Mouse (Mus musculus) heart, embryonic 10.5 days (tissue): ENCODE measurements at regions not wholly inside any gene's neighbourhood (a gene's known extent, or its start where the extent isn't known, plus 50 kb on each side); places are given as distances from the start of the nearest gene placed in this dataset.

Source experiments
- DNase-seq: peaks from one replicate; pipeline ENCODE4 v3.0.0-alpha.2; 2017; ENCODE audit warnings: low spot score
- H3K27ac ChIP-seq: fragments of 300-500 bp; sonication (generic); 2 replicates; pipeline ENCODE4 v1.5.1; 2016; ENCODE audit warnings: mild to moderate bottlenecking
- H3K27me3 ChIP-seq: fragments of 300-500 bp; sonication (generic); 2 replicates; pipeline ENCODE4 v1.6.1; 2016; ENCODE audit warnings: mild to moderate bottlenecking; ENCODE audit not compliant: poor library complexity, insufficient read depth, severe bottlenecking
- H3K36me3 ChIP-seq: fragments of 300-500 bp; sonication (generic); 2 replicates; pipeline ENCODE4 v1.6.1; 2016; ENCODE audit warnings: mild to moderate bottlenecking, moderate library complexity
- H3K4me1 ChIP-seq: fragments of 300-500 bp; sonication (generic); 2 replicates; pipeline ENCODE4 v1.6.1; 2016; ENCODE audit warnings: mild to moderate bottlenecking
- H3K4me3 ChIP-seq: fragments of 300-500 bp; sonication (generic); 2 replicates; pipeline ENCODE4 v1.5.1; 2016; ENCODE audit warnings: mild to moderate bottlenecking, moderate library complexity
- H3K9me3 ChIP-seq: fragments of 300-500 bp; sonication (generic); 2 replicates; pipeline ENCODE4 v1.6.1; 2016; ENCODE audit warnings: mild to moderate bottlenecking, moderate library complexity
- WGBS: fragments of 180-500 bp; shearing (Covaris S2); methylation state at CpG from one replicate; pipeline ENCODE4 v1.1.7; 2016; 5-methylcytosine and 5-hydroxymethylcytosine counted together

- no peak for DNase-seq
Measured at GRCm38 (mm10) chr11:38122474-38122873, 886.7 kb upstream of the Tenm2 start.

GRCm38 (mm10) chr11:38121051-38121616, 885.4 kb upstream of the Tenm2 start:
- DNase-seq, result no peak
- 25% methylated on average over 8 of the region's 8 CpGs for WGBS

More at GRCm38 (mm10) chr11:38122474-38122873, 886.7 kb upstream of the Tenm2 start:
- no peak overlapping the region for H3K4me3 ChIP-seq
- no peaks in the 10 kb centered on the region for H3K4me1 ChIP-seq
- H3K27ac ChIP-seq, result no peak overlapping the region
- no peaks in the 10 kb centered on the region for H3K36me3 ChIP-seq
- no peaks in the 10 kb centered on the region for H3K27me3 ChIP-seq
- no peaks in the 10 kb centered on the region for H3K9me3 ChIP-seq
- WGBS, result 74% methylated on average over 1 of the region's 1 CpGs

GRCm38 (mm10) chr11:38117741-38118140, 882.0 kb upstream of the Tenm2 start:
- H3K4me3 ChIP-seq, result no peak overlapping the region

More at GRCm38 (mm10) chr11:38121051-38121616, 885.4 kb upstream of the Tenm2 start:
- Histone ChIP-seq H3K27ac (no peak overlapping the region), H3K36me3 (no peaks in the 10 kb centered on the region), H3K4me1 (no peaks in the 10 kb centered on the region), H3K9me3 (no peaks in the 10 kb centered on the region), H3K4me3 (no peak overlapping the region), H3K27me3 (no peaks in the 10 kb centered on the region)

GRCm38 (mm10) chr11:38092202-38092601, 856.4 kb upstream of the Tenm2 start:
- WGBS, result 90% methylated on average over 2 of the region's 2 CpGs
- Histone ChIP-seq H3K27ac (no peak overlapping the region), H3K27me3 (no peaks in the 10 kb centered on the region), H3K36me3 (no peaks in the 10 kb centered on the region), H3K4me3 (no peak overlapping the region), H3K4me1 (no peaks in the 10 kb centered on the region), H3K9me3 (no peaks in the 10 kb centered on the region)
- DNase-seq, result no peak

More at GRCm38 (mm10) chr11:38117741-38118140, 882.0 kb upstream of the Tenm2 start:
- H3K27ac ChIP-seq, result no peak overlapping the region
- no peaks in the 10 kb centered on the region for H3K4me1 ChIP-seq
- DNase-seq, result no peak
- no peaks in the 10 kb centered on the region for H3K36me3 ChIP-seq
- 78% methylated on average over 5 of the region's 5 CpGs for WGBS
- H3K9me3 ChIP-seq, result no peaks in the 10 kb centered on the region
- H3K27me3 ChIP-seq, result no peaks in the 10 kb centered on the region

- DNase-seq, result no peak
- WGBS, result 80% methylated on average over 11 of the region's 11 CpGs
- no peaks in the 10 kb centered on the region for H3K27me3 ChIP-seq
- no peaks in the 10 kb centered on the region for H3K4me1 ChIP-seq
- no peak overlapping the region for H3K4me3 ChIP-seq
- no peaks in the 10 kb centered on the region for H3K36me3 ChIP-seq
- H3K27ac ChIP-seq, result no peak overlapping the region
- H3K9me3 ChIP-seq, result no peaks in the 10 kb centered on the region
Measured at GRCm38 (mm10) chr11:38075171-38075732, 839.5 kb upstream of the Tenm2 start.

GRCm38 (mm10) chr11:38069635-38070034, 833.9 kb upstream of the Tenm2 start:
- no peak for DNase-seq
- H3K27me3 ChIP-seq, result no peaks in the 10 kb centered on the region
- H3K4me3 ChIP-seq, result no peak overlapping the region
- H3K27ac ChIP-seq, result no peak overlapping the region
- H3K36me3 ChIP-seq, result no peaks in the 10 kb centered on the region
- H3K9me3 ChIP-seq, result no peaks in the 10 kb centered on the region
- H3K4me1 ChIP-seq, result no peaks in the 10 kb centered on the region
- 73% methylated on average over 4 of the region's 4 CpGs for WGBS

GRCm38 (mm10) chr11:38067682-38068081, 831.9 kb upstream of the Tenm2 start:
- 73% methylated on average over 1 of the region's 1 CpGs for WGBS
- H3K27me3 ChIP-seq, result no peaks in the 10 kb centered on the region

GRCm38 (mm10) chr11:38066091-38066490, 830.3 kb upstream of the Tenm2 start:
- Histone ChIP-seq H3K27ac (no peak overlapping the region), H3K4me1 (no peaks in the 10 kb centered on the region), H3K4me3 (no peak overlapping the region), H3K9me3 (no peaks in the 10 kb centered on the region), H3K36me3 (no peaks in the 10 kb centered on the region), H3K27me3 (no peaks in the 10 kb centered on the region)
- 73% methylated on average over 5 of the region's 5 CpGs for WGBS
- no peak for DNase-seq

More at GRCm38 (mm10) chr11:38067682-38068081, 831.9 kb upstream of the Tenm2 start:
- Histone ChIP-seq H3K4me3 (no peak overlapping the region), H3K36me3 (no peaks in the 10 kb centered on the region), H3K4me1 (no peaks in the 10 kb centered on the region), H3K27ac (no peak overlapping the region), H3K9me3 (no peaks in the 10 kb centered on the region)
- no peak for DNase-seq

- H3K27ac ChIP-seq, result no peak overlapping the region
- no peaks in the 10 kb centered on the region for H3K27me3 ChIP-seq
- H3K4me1 ChIP-seq, result no peaks in the 10 kb centered on the region
- WGBS, result 45% methylated on average over 2 of the region's 2 CpGs
- no peaks in the 10 kb centered on the region for H3K36me3 ChIP-seq
- H3K4me3 ChIP-seq, result no peak overlapping the region
- no peaks in the 10 kb centered on the region for H3K9me3 ChIP-seq
- DNase-seq, result no peak
Measured at GRCm38 (mm10) chr11:38060105-38060504, 824.3 kb upstream of the Tenm2 start.

GRCm38 (mm10) chr11:38058896-38059295, 823.1 kb upstream of the Tenm2 start:
- H3K4me1 ChIP-seq, result no peaks in the 10 kb centered on the region
- whole genome bisulfite sequencing, result 64% methylated on average over 2 of the region's 2 CpGs

GRCm38 (mm10) chr11:38036582-38036981, 800.8 kb upstream of the Tenm2 start:
- H3K27ac ChIP-seq, result no peak overlapping the region
- H3K4me1 ChIP-seq, result no peaks in the 10 kb centered on the region
- no peak overlapping the region for H3K4me3 ChIP-seq
- no peaks in the 10 kb centered on the region for H3K27me3 ChIP-seq
- DNase-seq, result no peak
- no peaks in the 10 kb centered on the region for H3K9me3 ChIP-seq
- H3K36me3 ChIP-seq, result no peaks in the 10 kb centered on the region
- WGBS, result 67% methylated on average over 2 of the region's 2 CpGs

More at GRCm38 (mm10) chr11:38058896-38059295, 823.1 kb upstream of the Tenm2 start:
- no peak for DNase-seq
- H3K27ac ChIP-seq, result no peak overlapping the region
- H3K27me3 ChIP-seq, result no peaks in the 10 kb centered on the region
- H3K9me3 ChIP-seq, result no peaks in the 10 kb centered on the region
- no peaks in the 10 kb centered on the region for H3K36me3 ChIP-seq
- H3K4me3 ChIP-seq, result no peak overlapping the region

- H3K36me3 ChIP-seq, result no peaks in the 10 kb centered on the region
- H3K27ac ChIP-seq, result no peak overlapping the region
- no peaks in the 10 kb centered on the region for H3K9me3 ChIP-seq
- no peak overlapping the region for H3K4me3 ChIP-seq
- H3K27me3 ChIP-seq, result no peaks in the 10 kb centered on the region
- no peak for DNase-seq
- no peaks in the 10 kb centered on the region for H3K4me1 ChIP-seq
- 76% methylated on average over 2 of the region's 2 CpGs for WGBS
Measured at GRCm38 (mm10) chr11:38034526-38035286, 798.9 kb upstream of the Tenm2 start.

GRCm38 (mm10) chr11:38021704-38022103, 785.9 kb upstream of the Tenm2 start:
- Histone ChIP-seq H3K27me3 (no peaks in the 10 kb centered on the region), H3K9me3 (no peaks in the 10 kb centered on the region), H3K36me3 (no peaks in the 10 kb centered on the region), H3K4me3 (no peak overlapping the region), H3K4me1 (no peaks in the 10 kb centered on the region), H3K27ac (no peak overlapping the region)
- no peak for DNase-seq
